Mouse (Mus musculus): Measurements from ENCODE around the gene Tmem87b. TPM values are rescaled to one million over a fixed set of nuclear protein-coding genes. Genes with fewer than 3 reads are reported as not detected.

Tmem87b gene
- polyA plus RNA-seq, 1 experiment from 2014 or later, result 34.3 TPM

GRCm38 (mm10) chr2:128862636-128863035 is 44.7 kb downstream of the Tmem87b start, which contains the start of gene Fbln7:
TSS of gene Fbln7 (plus strand) at chr2:128862981.
- peak within 1 kb of the TSS; percentile 35 for H3K9ac ChIP-seq (replicated peaks)
- peak within 1 kb of the TSS; percentile 75 for H3K4me2 ChIP-seq (replicated peaks)
- WGBS, result 92% methylated on average over 9 of the region's 9 CpGs
- 0 out of 2 replicates have a peak, but pooled peaks cover 4% of the 10 kb centered on the region for H3K4me1 ChIP-seq
- peaks cover 30% of the 10 kb centered on the region for H3K27me3 ChIP-seq
- peak within 1 kb of the TSS; percentile 42 for H3K4me3 ChIP-seq
- ATAC-seq (ENCODE audit: low FRiP score, low read depth), result no peak
- no peaks in the 10 kb centered on the region for H3K36me3 ChIP-seq
- no peaks in the 10 kb centered on the region for H3K9me3 ChIP-seq
- H3K27ac ChIP-seq (replicated peaks), result no peak within 1 kb of the TSS

- peak; percentile 80 for ATAC-seq (ENCODE audit: low FRiP score, low read depth)
- no peaks in the 10 kb centered on the region for H3K36me3 ChIP-seq
- H3K4me2 ChIP-seq (replicated peaks), result peak overlapping the region; percentile 75
- H3K27ac ChIP-seq (replicated peaks), result no peak overlapping the region
- peaks cover 30% of the 10 kb centered on the region for H3K27me3 ChIP-seq
- peak overlapping the region; percentile 42 for H3K4me3 ChIP-seq
- H3K4me1 ChIP-seq, result 0 out of 2 replicates have a peak, but pooled peaks cover 4% of the 10 kb centered on the region
- H3K9me3 ChIP-seq, result no peaks in the 10 kb centered on the region
- WGBS, result 2% methylated on average over 33 of the region's 38 CpGs
- peak overlapping the region; percentile 35 for H3K9ac ChIP-seq (replicated peaks)
Measured at GRCm38 (mm10) chr2:128863777-128864331, 45.9 kb downstream of the Tmem87b start.

GRCm38 (mm10) chr2:128865061-128865460 is 47.1 kb downstream of the Tmem87b start:
- 0 out of 2 replicates have a peak, but pooled peaks cover 4% of the 10 kb centered on the region for H3K4me1 ChIP-seq
- no peak overlapping the region for H3K9ac ChIP-seq (replicated peaks)
- H3K27ac ChIP-seq (replicated peaks), result no peak overlapping the region
- no peak overlapping the region for H3K4me3 ChIP-seq
- no peaks in the 10 kb centered on the region for H3K36me3 ChIP-seq
- H3K4me2 ChIP-seq (replicated peaks), result no peak overlapping the region
- H3K27me3 ChIP-seq, result peaks cover 30% of the 10 kb centered on the region
- WGBS, result 65% methylated on average over 3 of the region's 3 CpGs
- no peak for ATAC-seq (ENCODE audit: low FRiP score, low read depth)
- no peaks in the 10 kb centered on the region for H3K9me3 ChIP-seq

GRCm38 (mm10) chr2:128871656-128872055 is 53.7 kb downstream of the Tmem87b start:
- ATAC-seq (ENCODE audit: low FRiP score, low read depth), result no peak
- H3K9ac ChIP-seq (replicated peaks), result no peak overlapping the region
- no peaks in the 10 kb centered on the region for H3K9me3 ChIP-seq
- no peaks in the 10 kb centered on the region for H3K36me3 ChIP-seq
- WGBS, result 83% methylated on average over 8 of the region's 8 CpGs
- H3K27ac ChIP-seq (replicated peaks), result no peak overlapping the region
- no peak overlapping the region for H3K4me2 ChIP-seq (replicated peaks)
- no peaks in the 10 kb centered on the region for H3K4me1 ChIP-seq
- no peaks in the 10 kb centered on the region for H3K27me3 ChIP-seq
- H3K4me3 ChIP-seq, result no peak overlapping the region

- no peaks in the 10 kb centered on the region for H3K36me3 ChIP-seq
- no peaks in the 10 kb centered on the region for H3K9me3 ChIP-seq
- ATAC-seq (ENCODE audit: low FRiP score, low read depth), result no peak
- no peak overlapping the region for H3K9ac ChIP-seq (replicated peaks)
- no peaks in the 10 kb centered on the region for H3K27me3 ChIP-seq
- no peaks in the 10 kb centered on the region for H3K4me1 ChIP-seq
- 95% methylated on average over 9 of the region's 9 CpGs for WGBS
- H3K27ac ChIP-seq (replicated peaks), result no peak overlapping the region
- no peak overlapping the region for H3K4me3 ChIP-seq
- H3K4me2 ChIP-seq (replicated peaks), result no peak overlapping the region
Measured at GRCm38 (mm10) chr2:128872256-128872655, 54.3 kb downstream of the Tmem87b start.

GRCm38 (mm10) chr2:128875526-128875925 is 57.6 kb downstream of the Tmem87b start:
- ATAC-seq (ENCODE audit: low FRiP score, low read depth), result no peak
- H3K4me3 ChIP-seq, result no peak overlapping the region
- no peaks in the 10 kb centered on the region for H3K27me3 ChIP-seq
- no peaks in the 10 kb centered on the region for H3K36me3 ChIP-seq
- H3K9me3 ChIP-seq, result no peaks in the 10 kb centered on the region
- no peaks in the 10 kb centered on the region for H3K4me1 ChIP-seq
- H3K4me2 ChIP-seq (replicated peaks), result no peak overlapping the region
- H3K27ac ChIP-seq (replicated peaks), result no peak overlapping the region
- WGBS, result 85% methylated on average over 8 of the region's 8 CpGs
- H3K9ac ChIP-seq (replicated peaks), result no peak overlapping the region

GRCm38 (mm10) chr2:128881236-128881635 is 63.3 kb downstream of the Tmem87b start:
- H3K9ac ChIP-seq (replicated peaks), result no peak overlapping the region
- 70% methylated on average over 4 of the region's 4 CpGs for WGBS
- H3K4me2 ChIP-seq (replicated peaks), result no peak overlapping the region
- H3K4me1 ChIP-seq, result no peaks in the 10 kb centered on the region
- no peaks in the 10 kb centered on the region for H3K36me3 ChIP-seq
- no peak overlapping the region for H3K27ac ChIP-seq (replicated peaks)
- H3K27me3 ChIP-seq, result no peaks in the 10 kb centered on the region
- no peaks in the 10 kb centered on the region for H3K9me3 ChIP-seq
- no peak for ATAC-seq (ENCODE audit: low FRiP score, low read depth)
- no peak overlapping the region for H3K4me3 ChIP-seq

GRCm38 (mm10) chr2:128885225-128885811 is 67.4 kb downstream of the Tmem87b start:
- H3K36me3 ChIP-seq, result no peaks in the 10 kb centered on the region
- H3K4me1 ChIP-seq, result no peaks in the 10 kb centered on the region
- H3K4me2 ChIP-seq (replicated peaks), result no peak overlapping the region
- WGBS, result 86% methylated on average over 8 of the region's 8 CpGs
- H3K27ac ChIP-seq (replicated peaks), result no peak overlapping the region
- H3K27me3 ChIP-seq, result no peaks in the 10 kb centered on the region
- ATAC-seq (ENCODE audit: low FRiP score, low read depth), result no peak
- H3K4me3 ChIP-seq, result no peak overlapping the region
- H3K9ac ChIP-seq (replicated peaks), result no peak overlapping the region
- H3K9me3 ChIP-seq, result no peaks in the 10 kb centered on the region

- Histone ChIP-seq H3K27ac (replicated peaks) (no peak overlapping the region), H3K4me1 (peaks cover 6% of the 10 kb centered on the region; the same call in 1 of the 2 replicates), H3K9me3 (peaks cover 3% of the 10 kb centered on the region; the same call in 1 of the 2 replicates), H3K4me3 (no peak overlapping the region), H3K4me2 (replicated peaks) (no peak overlapping the region), H3K27me3 (0 out of 2 replicates have a peak, but pooled peaks cover 4% of the 10 kb centered on the region), H3K36me3 (no peaks in the 10 kb centered on the region), H3K9ac (replicated peaks) (no peak overlapping the region)
- no peak for ATAC-seq (ENCODE audit: low FRiP score, low read depth)
- 63% methylated on average over 6 of the region's 6 CpGs for WGBS
Measured at GRCm38 (mm10) chr2:128887866-128888550, 70.1 kb downstream of the Tmem87b start.

GRCm38 (mm10) chr2:128890661-128891335 is 72.9 kb downstream of the Tmem87b start:
- no peak overlapping the region for H3K4me2 ChIP-seq (replicated peaks)
- H3K4me3 ChIP-seq, result no peak overlapping the region
- no peak overlapping the region for H3K27ac ChIP-seq (replicated peaks)
- peaks cover 6% of the 10 kb centered on the region; the same call in 1 of the 2 replicates for H3K4me1 ChIP-seq
- H3K27me3 ChIP-seq, result peaks cover 4% of the 10 kb centered on the region; the same call in 1 of the 2 replicates
- peaks cover 3% of the 10 kb centered on the region; the same call in 1 of the 2 replicates for H3K9me3 ChIP-seq
- 89% methylated on average over 4 of the region's 4 CpGs for WGBS
- H3K9ac ChIP-seq (replicated peaks), result no peak overlapping the region
- no peaks in the 10 kb centered on the region for H3K36me3 ChIP-seq
- ATAC-seq (ENCODE audit: low FRiP score, low read depth), result no peak

GRCm38 (mm10) chr2:128892180-128892721 is 74.3 kb downstream of the Tmem87b start:
- ATAC-seq (ENCODE audit: low FRiP score, low read depth), result no peak; the same call in 1 of the 2 replicates
- Histone ChIP-seq H3K4me1 (peaks cover 6% of the 10 kb centered on the region; the same call in 1 of the 2 replicates), H3K4me2 (replicated peaks) (peak overlapping the region; percentile 70), H3K9me3 (peaks cover 3% of the 10 kb centered on the region; the same call in 1 of the 2 replicates), H3K27me3 (peaks cover 4% of the 10 kb centered on the region; the same call in 1 of the 2 replicates), H3K9ac (replicated peaks) (peak overlapping the region; percentile 46; the same call in 1 of the 2 replicates), H3K36me3 (no peaks in the 10 kb centered on the region), H3K27ac (replicated peaks) (no peak overlapping the region), H3K4me3 (peak overlapping the region; percentile 41)
- 3% methylated on average over 34 of the region's 37 CpGs for WGBS
